Mouse (Mus musculus) kidney, adult 2 months (tissue): ENCODE data around the gene Trim2. TPM values are rescaled to one million over a fixed set of nuclear protein-coding genes. Genes with fewer than 3 reads are reported as not detected.
A peak's percentile ranks its signal among the peaks of the same experiment; 100 is the strongest.

Experiments
- DNase-seq: peaks from one replicate; pipeline ENCODE4 v3.0.0; 2021
- H3K27ac ChIP-seq: fragments of 200-500 bp; 2 replicates; pipeline ENCODE4 v1.5.1; 2012; ENCODE audit warnings: low read depth, low read length, control low read depth, inconsistent platforms; ENCODE audit not compliant: insufficient read depth
- H3K27me3 ChIP-seq: fragments of 200-500 bp; replicated peaks from 2 replicates; pipeline ENCODE4 v1.6.1; 2012; ENCODE audit warnings: mild to moderate bottlenecking, moderate library complexity, low read length, inconsistent platforms; ENCODE audit not compliant: control insufficient read depth, insufficient read depth
- H3K36me3 ChIP-seq: fragments of 200-500 bp; 2 replicates; pipeline ENCODE4 v1.6.1; 2012; ENCODE audit warnings: mild to moderate bottlenecking, moderate library complexity, low read length, inconsistent platforms; ENCODE audit not compliant: control insufficient read depth, insufficient read depth
- H3K4me1 ChIP-seq: fragments of 200-500 bp; 2 replicates; pipeline ENCODE4 v1.6.1; 2011; ENCODE audit warnings: low read length; ENCODE audit not compliant: control insufficient read depth, insufficient read depth
- H3K4me3 ChIP-seq: fragments of 200-500 bp; 2 replicates; pipeline ENCODE4 v1.5.1; 2011; ENCODE audit warnings: mild to moderate bottlenecking, low read depth, low read length, control low read depth; ENCODE audit not compliant: insufficient read depth
- CTCF ChIP-seq: fragments of 200-500 bp; conservative IDR thresholded peaks from 2 replicates; pipeline ENCODE4 v1.5.1; 2011; ENCODE audit warnings: low read depth, mild to moderate bottlenecking, control low read depth, low read length, moderate library complexity, mixed read lengths; ENCODE audit not compliant: insufficient read depth, insufficient read length
- POLR2A ChIP-seq: fragments of 200-500 bp; IDR thresholded peaks from one replicate; pipeline ENCODE4 v1.6.1; 2011; ENCODE audit warnings: low read depth, low read length, control low read depth
- WGBS: fragments of 180-500 bp; shearing (Covaris S2); methylation state at CpG from one replicate; pipeline ENCODE4 v1.1.7; 2018; 5-methylcytosine and 5-hydroxymethylcytosine counted together
- polyA plus RNA-seq: library from polyadenylated mRNA; depleted of rRNA; stranded (reverse); fragments of >200 nt; gene quantifications from 2 replicates; pipeline ENCODE4 v1.2.3, GENCODE M21; 2012

Trim2 gene
- polyA plus RNA-seq, 1 experiment, result 44.5 TPM

DNA sequence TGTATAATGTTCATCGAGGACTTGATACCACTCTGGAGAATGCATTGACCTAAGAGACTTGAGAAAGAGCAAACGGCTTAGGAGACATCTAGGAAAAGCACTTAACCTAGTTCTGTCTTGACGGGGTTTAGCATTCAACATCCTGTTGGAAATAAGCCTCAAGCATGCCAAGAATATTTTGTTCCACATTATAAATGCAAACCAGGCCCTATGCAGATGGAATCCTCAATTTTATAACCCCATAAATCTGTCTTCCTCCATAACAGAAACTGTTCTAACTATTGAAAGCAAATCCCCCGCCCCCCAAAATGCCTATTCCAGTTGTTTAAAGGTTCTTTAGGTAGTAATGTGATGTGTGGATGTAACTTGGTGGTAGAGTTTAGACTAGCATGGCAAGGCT is 55.0 kb downstream of the Trim2 start:
- no peaks in the 10 kb centered on the region for H3K27me3 ChIP-seq
- 47% methylated on average over 4 of the region's 4 CpGs for WGBS
- H3K36me3 ChIP-seq, result no peaks in the 10 kb centered on the region
- 0 out of 2 replicates have a peak overlapping the region, but pooled peaks have one; percentile 9 for H3K27ac ChIP-seq
- TF ChIP-seq POLR2A (no peak), CTCF (no peak)
- DNase-seq, result no peak
- peaks cover 22% of the 10 kb centered on the region for H3K4me1 ChIP-seq
- H3K4me3 ChIP-seq, result no peak overlapping the region

DNA sequence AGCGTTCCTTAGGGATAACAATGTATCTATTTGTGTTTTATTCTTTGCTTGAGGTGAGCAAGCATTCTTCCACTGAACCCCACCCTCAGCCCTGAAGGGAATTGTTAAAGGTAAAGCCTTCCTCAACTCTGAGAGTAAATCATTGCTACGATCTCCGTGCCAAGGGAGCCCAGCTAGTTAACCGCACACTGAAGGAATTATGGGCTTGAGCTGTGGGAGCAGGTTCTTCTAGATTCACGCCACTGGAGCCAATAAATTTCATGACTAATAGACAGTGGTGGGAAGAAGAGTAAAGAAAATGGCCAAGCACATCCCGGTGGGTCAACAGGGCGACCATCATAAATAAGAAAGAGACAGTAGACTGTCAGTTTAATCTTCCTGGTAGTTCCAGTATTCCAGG is 56.4 kb downstream of the Trim2 start:
- no peaks in the 10 kb centered on the region for H3K36me3 ChIP-seq
- no peak overlapping the region for H3K4me3 ChIP-seq
- peaks cover 20% of the 10 kb centered on the region for H3K4me1 ChIP-seq
- no peak for TF ChIP-seq CTCF
- no peak for TF ChIP-seq POLR2A
- WGBS, result 50% methylated on average over 7 of the region's 7 CpGs
- no peaks in the 10 kb centered on the region for H3K27me3 ChIP-seq
- peak; percentile 73 for DNase-seq
- no peak overlapping the region for H3K27ac ChIP-seq

DNA sequence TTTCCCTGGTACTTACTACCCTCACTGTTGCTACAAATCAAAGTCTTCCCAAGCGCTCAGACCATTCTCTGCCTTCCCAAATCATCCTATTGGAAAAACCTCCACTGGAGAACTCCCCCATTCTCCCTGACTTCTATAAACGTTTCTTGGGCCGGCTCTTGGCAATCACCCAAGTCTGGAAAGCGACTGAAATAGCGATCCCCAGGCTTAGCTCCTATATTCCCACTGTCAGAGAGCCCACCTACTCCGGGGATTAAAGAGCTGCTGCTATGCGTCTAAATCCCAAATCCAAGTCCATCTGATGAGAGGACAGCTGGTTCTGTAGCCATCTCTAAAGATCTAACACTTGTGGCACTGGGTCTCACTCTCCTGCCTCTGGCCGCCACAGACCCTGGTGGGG is 58.9 kb downstream of the Trim2 start:
- H3K4me1 ChIP-seq, result peaks cover 20% of the 10 kb centered on the region
- no peaks in the 10 kb centered on the region for H3K36me3 ChIP-seq
- 49% methylated on average over 8 of the region's 8 CpGs for WGBS
- H3K27ac ChIP-seq, result no peak overlapping the region
- DNase-seq, result no peak
- no peaks in the 10 kb centered on the region for H3K27me3 ChIP-seq
- TF ChIP-seq POLR2A, result no peak
- TF ChIP-seq CTCF, result no peak
- no peak overlapping the region for H3K4me3 ChIP-seq

DNA sequence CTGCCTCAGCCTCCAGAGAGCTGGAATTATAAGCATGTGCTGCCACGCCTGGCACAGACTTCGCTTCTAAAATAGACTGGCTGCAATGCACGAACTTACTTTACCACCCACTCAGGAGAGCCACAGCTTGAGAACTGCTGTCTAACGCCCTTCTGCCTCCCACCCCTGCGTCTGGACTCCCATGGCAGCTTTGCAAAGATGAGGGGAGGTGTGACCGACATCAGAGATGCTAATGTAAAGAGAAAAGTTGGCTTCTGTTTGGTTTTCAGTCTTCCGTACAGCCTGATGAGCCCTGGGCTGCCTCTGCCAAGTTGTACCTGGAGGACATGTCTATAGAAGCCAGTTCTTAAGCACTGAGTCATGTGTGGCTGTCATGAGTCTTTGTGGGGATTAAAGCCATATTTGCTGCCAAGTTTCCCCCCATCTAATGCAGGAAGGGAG is 60.2 kb downstream of the Trim2 start:
- Histone ChIP-seq H3K27me3 (no peaks in the 10 kb centered on the region), H3K4me3 (no peak overlapping the region), H3K27ac (no peak overlapping the region), H3K36me3 (no peaks in the 10 kb centered on the region), H3K4me1 (peaks cover 18% of the 10 kb centered on the region)
- DNase-seq, result no peak
- WGBS, result 89% methylated on average over 7 of the region's 7 CpGs
- TF ChIP-seq POLR2A (no peak), CTCF (no peak)

DNA sequence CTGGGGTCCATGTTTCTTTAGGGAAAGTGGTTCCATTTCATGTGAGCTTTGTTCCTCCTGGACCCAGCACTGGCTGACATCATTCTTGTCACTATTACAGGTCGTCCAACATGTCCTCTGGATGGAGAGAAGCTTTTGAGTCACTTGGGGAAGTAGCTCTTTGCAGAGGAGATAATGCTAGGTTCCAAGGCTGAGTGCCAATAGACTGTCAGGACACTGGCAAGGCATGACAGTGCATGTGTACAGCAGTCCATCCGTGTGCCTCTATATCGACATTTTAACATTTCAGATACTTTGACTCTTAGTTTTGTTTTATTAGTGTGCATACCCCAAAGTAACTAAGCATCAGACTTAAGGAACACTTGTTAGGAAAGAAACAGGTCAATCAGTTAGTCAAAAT is 63.6 kb downstream of the Trim2 start:
- no peak for DNase-seq
- TF ChIP-seq CTCF (no peak), POLR2A (no peak)
- no peaks in the 10 kb centered on the region for H3K27me3 ChIP-seq
- WGBS, result 88% methylated on average over 3 of the region's 3 CpGs
- H3K27ac ChIP-seq, result no peak overlapping the region
- no peak overlapping the region for H3K4me3 ChIP-seq
- 0 out of 2 replicates have a peak, but pooled peaks cover 2% of the 10 kb centered on the region for H3K4me1 ChIP-seq
- no peaks in the 10 kb centered on the region for H3K36me3 ChIP-seq

DNA sequence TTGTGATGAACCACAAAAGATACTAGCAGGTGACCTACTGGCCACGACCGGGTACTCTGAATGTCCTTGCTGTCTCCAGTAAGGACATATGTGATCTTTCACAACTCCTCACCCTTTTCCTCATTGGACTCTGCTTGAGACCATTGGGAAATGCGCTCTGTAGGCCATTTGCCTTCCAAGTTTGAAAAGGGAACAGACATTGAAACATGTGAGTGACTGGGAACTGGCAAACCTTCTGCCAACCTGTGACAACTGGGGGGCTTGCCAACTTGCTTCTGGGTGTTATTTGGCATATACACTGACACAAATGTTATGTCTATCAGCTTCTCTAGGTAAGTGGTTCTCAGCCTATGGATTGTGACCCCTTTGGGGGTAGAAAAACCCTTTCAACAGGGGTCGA is 64.2 kb downstream of the Trim2 start:
- 93% methylated on average over 4 of the region's 4 CpGs for WGBS
- H3K36me3 ChIP-seq, result no peaks in the 10 kb centered on the region
- no peaks in the 10 kb centered on the region for H3K27me3 ChIP-seq
- H3K4me1 ChIP-seq, result no peaks in the 10 kb centered on the region
- no peak overlapping the region for H3K4me3 ChIP-seq
- no peak for TF ChIP-seq CTCF
- no peak for TF ChIP-seq POLR2A
- H3K27ac ChIP-seq, result no peak overlapping the region
- DNase-seq, result no peak

DNA sequence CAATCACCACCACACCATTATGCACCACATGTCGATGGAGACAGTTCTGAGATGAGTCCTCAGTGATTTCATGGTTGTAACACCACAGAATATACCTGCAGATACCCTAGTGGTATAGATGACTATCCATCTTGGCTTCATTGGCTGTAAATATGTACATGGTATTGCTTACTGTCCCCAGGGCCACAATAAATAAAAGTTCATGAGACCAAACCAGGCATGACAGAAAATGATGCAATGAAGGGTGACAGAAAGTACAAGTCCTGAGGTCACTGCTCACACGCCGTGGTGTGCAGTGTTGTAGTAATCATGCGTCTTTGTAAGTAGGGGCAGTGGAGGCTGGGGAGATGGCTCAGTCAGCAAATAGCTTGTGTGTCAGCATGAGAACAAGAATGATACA is 65.6 kb downstream of the Trim2 start:
- no peaks in the 10 kb centered on the region for H3K27me3 ChIP-seq
- TF ChIP-seq CTCF (no peak), POLR2A (no peak)
- no peak overlapping the region for H3K27ac ChIP-seq
- H3K4me1 ChIP-seq, result peaks cover under 1% of the 10 kb centered on the region; the same call in 1 of the 2 replicates
- no peak for DNase-seq
- H3K36me3 ChIP-seq, result no peaks in the 10 kb centered on the region
- WGBS, result 81% methylated on average over 4 of the region's 4 CpGs
- no peak overlapping the region for H3K4me3 ChIP-seq
